Mouse (Mus musculus): ENCODE results near the gene Slc8a2.

DNA sequence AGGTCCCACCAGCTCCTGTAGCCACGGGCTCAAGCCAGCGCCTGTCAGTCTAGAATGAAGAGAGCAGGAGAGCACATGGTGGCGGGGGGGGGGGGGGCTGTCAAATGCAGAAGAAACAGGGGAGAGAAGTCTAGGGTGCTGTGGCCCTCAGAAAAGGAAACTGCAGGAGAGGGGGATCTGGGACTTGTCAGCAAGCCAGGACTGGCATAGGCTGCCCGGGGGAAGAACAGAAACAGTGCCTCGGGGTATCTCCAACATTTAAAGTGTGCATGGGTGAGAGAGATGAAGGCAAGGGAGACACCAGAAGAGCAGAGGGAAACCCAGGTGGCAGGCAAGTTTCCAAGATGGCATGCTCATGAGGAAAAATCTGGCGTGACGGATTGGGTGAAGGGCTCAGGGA, 32.4 kb downstream of the Slc8a2 start:
- no peak for TF ChIP-seq CTCF (IDR thresholded peaks at IDR 0.05; ENCODE audit: extremely low read depth, insufficient read depth, insufficient read length, insufficient replicate concordance)
- no peak for TF ChIP-seq POLR2A (IDR thresholded peaks at IDR 0.05; ENCODE audit: low read depth, low read length)
